Mouse (Mus musculus) lung, embryonic 16.5 days (tissue): ENCODE measurements around the gene Txndc8. TPM values are rescaled to one million over a fixed set of nuclear protein-coding genes. Genes with fewer than 3 reads are reported as not detected.

Source experiments
- ATAC-seq: fragments of 200-750 bp; cut with Nextera tagmentation; 2 replicates; pipeline ENCODE4 v1.8.0; 2017; ENCODE audit warnings: low read depth, mild to moderate bottlenecking, moderate library complexity
- H3K27ac ChIP-seq: fragments of 300-500 bp; sonication (generic); 2 replicates; pipeline ENCODE4 v1.5.1; 2014; ENCODE audit warnings: mild to moderate bottlenecking, control low read depth, low read length
- H3K27me3 ChIP-seq: fragments of 300-500 bp; sonication (generic); 2 replicates; pipeline ENCODE4 v1.6.1; 2014; ENCODE audit warnings: low read depth, low read length, mixed read lengths; ENCODE audit not compliant: control insufficient read depth, insufficient read depth
- H3K36me3 ChIP-seq: fragments of 300-500 bp; sonication (generic); 2 replicates; pipeline ENCODE4 v1.6.1; 2014; ENCODE audit warnings: low read length; ENCODE audit not compliant: control insufficient read depth, insufficient read depth
- H3K4me1 ChIP-seq: fragments of 300-500 bp; sonication (generic); replicated peaks from 2 replicates; pipeline ENCODE4 v1.6.1; 2014; ENCODE audit warnings: low read length, mixed read lengths; ENCODE audit not compliant: control insufficient read depth, insufficient read depth
- H3K4me2 ChIP-seq: fragments of 300-500 bp; sonication (generic); 2 replicates; pipeline ENCODE4 v1.6.1; 2014; ENCODE audit warnings: low read depth, low read length, control low read depth
- H3K4me3 ChIP-seq: fragments of 300-500 bp; sonication (generic); 2 replicates; pipeline ENCODE4 v1.5.1; 2014; ENCODE audit warnings: mild to moderate bottlenecking, low read length, control low read depth
- H3K9ac ChIP-seq: fragments of 300-500 bp; sonication (generic); 2 replicates; pipeline ENCODE4 v1.6.1; 2014; ENCODE audit warnings: low read length, control low read depth
- H3K9me3 ChIP-seq: fragments of 300-500 bp; sonication (generic); 2 replicates; pipeline ENCODE4 v1.6.1; 2016; ENCODE audit warnings: low read length; ENCODE audit not compliant: control insufficient read depth
- WGBS: fragments of 180-500 bp; shearing (Covaris S2); extraction: QIAGEN DNeasy Blood & Tissue Kit; methylation state at CpG from one replicate; pipeline ENCODE4 v1.1.7; 2014; 5-methylcytosine and 5-hydroxymethylcytosine counted together
- polyA plus RNA-seq: library from polyadenylated mRNA; unstranded; fragments of >200 nt; fragmentation: Nextera tagmentation; extraction: Ambion mirVana; gene quantifications from 2 replicates; pipeline ENCODE4 v1.2.1, GENCODE M21; 2015

Txndc8 gene
- polyA plus RNA-seq, 1 experiment from 2014 or later = not detected

DNA sequence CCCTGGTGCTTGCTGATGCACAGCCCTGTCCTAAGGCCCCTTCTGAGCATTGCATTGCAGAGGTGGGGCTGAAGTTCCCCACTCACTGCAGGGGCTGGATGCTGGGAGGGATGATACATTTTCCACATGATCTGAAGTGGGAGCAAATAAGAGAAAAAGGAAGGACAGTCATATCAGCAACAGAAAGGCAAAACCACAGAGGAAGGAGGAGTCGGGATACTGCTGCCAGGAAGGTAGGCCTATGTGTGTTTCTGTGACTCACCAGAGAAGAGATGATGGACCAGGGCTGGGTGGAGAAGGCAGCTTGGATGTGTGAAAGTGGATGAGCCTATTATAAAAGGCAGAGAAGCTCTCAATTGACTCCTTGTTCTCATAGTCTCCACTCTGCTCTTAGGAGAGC is 23.8 kb upstream of the Txndc8 start:
- Histone ChIP-seq H3K4me1 (no peaks in the 10 kb centered on the region), H3K9ac (no peak overlapping the region), H3K9me3 (0 out of 2 replicates have a peak, but pooled peaks cover 3% of the 10 kb centered on the region), H3K27ac (no peak overlapping the region), H3K4me3 (no peak overlapping the region), H3K36me3 (no peaks in the 10 kb centered on the region), H3K27me3 (no peaks in the 10 kb centered on the region), H3K4me2 (no peak overlapping the region)
- WGBS = 64% methylated on average over 1 of the region's 1 CpGs
- ATAC-seq = no peak

DNA sequence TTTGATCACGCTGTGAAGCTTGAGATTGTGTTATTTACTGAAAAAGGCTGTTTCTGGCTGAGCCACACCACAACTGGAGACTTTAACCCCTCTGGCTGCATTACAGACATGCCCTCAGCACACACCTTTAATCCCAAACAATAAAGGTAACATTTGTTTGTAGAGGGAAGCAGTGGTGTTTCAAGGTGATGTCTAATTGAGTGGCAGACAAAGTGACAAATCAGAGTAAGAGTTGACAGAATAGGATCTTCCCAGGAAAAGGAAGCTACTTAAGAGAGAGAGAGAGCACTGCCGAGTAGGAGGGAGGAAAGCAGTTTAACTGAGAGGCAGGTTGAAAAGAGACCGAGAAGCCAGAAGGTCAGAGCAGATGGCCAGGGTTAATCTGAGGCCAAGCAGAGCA is 5.4 kb downstream of the Txndc8 start:
- WGBS = 59% methylated on average over 3 of the region's 3 CpGs
- H3K27me3 ChIP-seq = no peaks in the 10 kb centered on the region
- no peaks in the 10 kb centered on the region for H3K9me3 ChIP-seq
- no peak overlapping the region for H3K4me3 ChIP-seq
- no peak overlapping the region for H3K9ac ChIP-seq
- no peak overlapping the region for H3K27ac ChIP-seq
- no peak overlapping the region for H3K4me2 ChIP-seq
- H3K4me1 ChIP-seq = no peaks in the 10 kb centered on the region
- H3K36me3 ChIP-seq = no peaks in the 10 kb centered on the region
- ATAC-seq = no peak

DNA sequence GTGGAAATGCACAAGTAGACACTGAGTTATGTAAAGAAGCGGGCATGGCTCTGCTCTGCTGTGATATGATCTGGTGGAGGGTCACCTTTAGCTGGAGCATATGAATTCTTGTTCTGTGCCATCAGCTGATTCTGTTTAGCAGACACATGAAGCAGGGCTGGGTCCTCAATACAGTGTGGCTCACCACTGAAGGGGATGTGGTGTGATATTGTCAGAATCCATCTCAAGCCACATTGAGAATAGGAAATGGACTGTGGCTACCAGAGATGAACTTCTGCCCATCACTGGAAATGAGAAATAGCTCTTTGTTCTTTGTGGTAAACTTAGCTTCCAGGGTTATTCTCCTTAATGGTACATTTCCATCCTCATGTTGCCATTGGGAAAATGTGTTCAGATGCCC is 17.5 kb downstream of the Txndc8 start:
- Histone ChIP-seq H3K27ac (no peak overlapping the region), H3K4me3 (no peak overlapping the region), H3K4me2 (no peak overlapping the region), H3K9me3 (no peaks in the 10 kb centered on the region), H3K9ac (no peak overlapping the region), H3K27me3 (no peaks in the 10 kb centered on the region), H3K36me3 (no peaks in the 10 kb centered on the region), H3K4me1 (no peaks in the 10 kb centered on the region)
- no peak for ATAC-seq
- 69% methylated on average over 1 of the region's 1 CpGs for WGBS

DNA sequence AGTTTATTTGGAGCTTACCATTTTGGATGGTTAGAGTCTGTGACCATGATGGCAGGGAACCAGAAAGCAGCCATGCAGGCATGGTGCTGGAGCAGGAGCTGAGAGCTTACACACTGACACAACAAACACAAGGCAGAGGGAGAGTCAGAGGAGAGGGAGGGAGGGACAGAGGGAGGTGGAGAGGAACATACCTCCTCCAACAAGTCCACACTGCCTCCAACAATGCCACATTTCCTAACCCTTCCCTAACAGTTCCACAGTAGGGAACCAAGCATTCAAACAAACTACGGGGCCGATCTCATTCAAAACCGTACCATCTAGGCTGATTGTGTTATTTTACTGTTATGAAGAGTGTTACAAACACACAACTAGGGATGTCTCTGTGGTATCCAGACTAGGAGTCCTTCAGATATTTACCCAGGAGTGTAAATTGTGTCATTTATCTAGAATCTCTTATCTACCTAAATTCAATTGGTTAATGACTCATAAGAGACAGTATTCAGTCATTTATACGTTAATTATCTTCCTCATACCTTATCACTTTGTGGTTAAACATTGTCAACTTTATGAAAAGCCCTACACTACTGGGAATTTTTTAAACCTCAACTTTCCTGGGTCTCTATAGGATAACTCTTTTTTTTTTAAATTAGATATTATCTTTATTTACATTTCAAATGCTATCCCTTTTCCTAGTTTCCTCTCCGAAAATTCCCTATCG is 34.4 kb downstream of the Txndc8 start:
- no peak overlapping the region for H3K4me3 ChIP-seq
- no peaks in the 10 kb centered on the region for H3K9me3 ChIP-seq
- no peaks in the 10 kb centered on the region for H3K4me1 ChIP-seq
- no peak for ATAC-seq
- H3K27ac ChIP-seq = no peak overlapping the region
- H3K9ac ChIP-seq = no peak overlapping the region
- H3K4me2 ChIP-seq = no peak overlapping the region
- H3K36me3 ChIP-seq = no peaks in the 10 kb centered on the region
- no peaks in the 10 kb centered on the region for H3K27me3 ChIP-seq
- WGBS = 80% methylated on average over 6 of the region's 6 CpGs

DNA sequence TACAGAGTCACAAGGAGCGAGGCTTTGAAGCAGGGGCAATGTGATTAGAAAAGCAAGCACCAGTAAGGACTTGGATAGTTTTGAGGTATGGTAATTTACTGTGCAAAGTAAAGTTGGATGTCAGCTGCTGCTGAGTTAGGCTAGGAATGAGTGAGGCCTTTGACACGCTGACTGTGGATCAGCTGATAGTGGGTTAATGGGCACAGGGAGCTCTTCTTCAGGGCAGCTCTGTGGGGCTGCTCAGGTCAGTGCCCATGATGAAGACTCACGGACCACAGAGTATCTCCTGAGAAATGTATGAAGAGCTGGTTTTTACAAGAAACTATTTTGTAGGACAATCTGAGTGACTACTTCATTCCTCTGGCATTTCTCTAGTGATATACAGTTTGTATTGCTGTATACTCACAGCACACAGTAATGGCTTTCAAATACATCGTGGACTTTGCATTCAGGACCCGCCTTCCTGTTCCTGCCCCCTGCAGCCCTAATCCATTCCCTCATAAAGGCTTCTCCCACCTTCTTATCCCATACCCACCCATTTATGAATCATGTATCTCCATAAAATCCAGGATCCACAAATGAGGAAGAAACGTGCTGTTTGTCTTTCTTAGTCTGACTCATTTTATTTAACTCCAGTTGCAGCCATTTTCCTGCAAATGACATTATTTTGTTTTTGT is 35.2 kb downstream of the Txndc8 start:
- Histone ChIP-seq H3K36me3 (no peaks in the 10 kb centered on the region), H3K4me2 (no peak overlapping the region), H3K4me3 (no peak overlapping the region), H3K4me1 (no peaks in the 10 kb centered on the region), H3K27ac (no peak overlapping the region), H3K9me3 (no peaks in the 10 kb centered on the region), H3K27me3 (no peaks in the 10 kb centered on the region), H3K9ac (no peak overlapping the region)
- WGBS = 80% methylated on average over 6 of the region's 6 CpGs
- no peak for ATAC-seq

DNA sequence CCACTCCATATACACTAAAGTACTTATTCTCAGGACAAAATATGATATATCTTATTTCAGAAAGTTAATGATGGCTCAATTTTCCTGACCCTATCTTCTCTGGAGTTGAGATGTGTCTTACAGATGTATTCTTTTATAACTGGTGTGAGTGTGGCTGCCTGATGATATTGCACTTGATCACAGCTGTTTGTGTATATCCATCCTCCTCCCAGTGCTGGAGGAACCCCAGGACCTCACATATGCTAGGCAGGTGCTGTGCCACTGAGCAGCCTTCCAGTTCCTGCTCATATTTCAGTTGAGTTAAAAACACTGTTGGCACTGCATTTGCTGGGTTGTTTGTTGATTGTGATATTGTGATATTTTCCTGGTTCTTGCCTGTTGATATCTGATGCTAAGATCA is 38.6 kb downstream of the Txndc8 start:
- Histone ChIP-seq H3K9ac (no peak overlapping the region), H3K4me2 (no peak overlapping the region), H3K9me3 (no peaks in the 10 kb centered on the region), H3K27ac (no peak overlapping the region), H3K4me1 (peaks cover 3% of the 10 kb centered on the region; the same call in 1 of the 2 replicates), H3K27me3 (no peaks in the 10 kb centered on the region), H3K36me3 (no peaks in the 10 kb centered on the region), H3K4me3 (no peak overlapping the region)
- ATAC-seq = no peak

DNA sequence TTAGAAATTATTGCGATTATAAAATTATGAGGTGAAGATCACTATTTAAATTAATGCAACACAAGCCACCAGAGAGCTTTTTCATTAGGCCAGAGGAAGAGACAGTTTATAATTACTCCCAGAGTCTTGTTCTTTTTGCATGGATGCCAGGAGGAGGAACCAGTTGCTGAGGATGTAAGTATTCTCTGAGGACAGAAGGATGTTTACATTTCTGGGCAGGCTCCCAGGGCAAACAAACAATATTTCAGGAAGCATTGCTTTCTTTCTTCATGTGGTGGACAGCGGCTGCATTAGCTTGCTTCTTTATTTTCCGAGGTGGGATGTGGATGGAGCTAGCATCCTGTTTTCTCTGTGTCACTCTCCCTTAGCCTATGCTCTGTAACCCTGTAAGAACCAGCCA is 41.7 kb downstream of the Txndc8 start:
- Histone ChIP-seq H3K27me3 (no peaks in the 10 kb centered on the region), H3K36me3 (no peaks in the 10 kb centered on the region), H3K4me1 (peaks cover 3% of the 10 kb centered on the region; the same call in 1 of the 2 replicates), H3K4me3 (no peak overlapping the region), H3K4me2 (no peak overlapping the region), H3K9ac (no peak overlapping the region), H3K27ac (peak overlapping the region; percentile 71), H3K9me3 (no peaks in the 10 kb centered on the region)
- peak; percentile 61 for ATAC-seq
- 30% methylated on average over 3 of the region's 3 CpGs for WGBS

DNA sequence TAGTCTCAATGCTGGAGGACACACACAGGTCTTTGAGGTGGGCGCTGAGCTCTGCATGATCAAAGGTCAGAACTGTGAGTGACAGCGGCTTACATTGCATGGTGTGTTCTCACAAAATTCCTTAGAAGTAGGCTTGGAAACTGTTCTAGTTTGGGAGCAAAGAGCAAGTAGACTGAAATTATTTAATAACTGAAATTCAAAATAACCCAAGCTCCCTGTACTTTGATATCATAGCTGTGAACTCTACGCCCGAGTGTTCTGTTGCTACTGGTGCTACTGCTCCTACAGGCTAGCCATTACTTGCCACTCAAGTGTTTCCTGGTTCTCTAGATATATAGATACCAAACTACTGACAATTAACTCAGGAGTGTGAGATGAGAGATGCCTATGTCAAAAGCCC is 43.4 kb downstream of the Txndc8 start:
- H3K9me3 ChIP-seq = no peaks in the 10 kb centered on the region
- no peaks in the 10 kb centered on the region for H3K36me3 ChIP-seq
- H3K27me3 ChIP-seq = no peaks in the 10 kb centered on the region
- 91% methylated on average over 4 of the region's 4 CpGs for WGBS
- ATAC-seq = no peak
- H3K9ac ChIP-seq = no peak overlapping the region
- H3K4me1 ChIP-seq = peaks cover 3% of the 10 kb centered on the region; the same call in 1 of the 2 replicates
- H3K4me3 ChIP-seq = no peak overlapping the region
- H3K27ac ChIP-seq = no peak overlapping the region
- no peak overlapping the region for H3K4me2 ChIP-seq

DNA sequence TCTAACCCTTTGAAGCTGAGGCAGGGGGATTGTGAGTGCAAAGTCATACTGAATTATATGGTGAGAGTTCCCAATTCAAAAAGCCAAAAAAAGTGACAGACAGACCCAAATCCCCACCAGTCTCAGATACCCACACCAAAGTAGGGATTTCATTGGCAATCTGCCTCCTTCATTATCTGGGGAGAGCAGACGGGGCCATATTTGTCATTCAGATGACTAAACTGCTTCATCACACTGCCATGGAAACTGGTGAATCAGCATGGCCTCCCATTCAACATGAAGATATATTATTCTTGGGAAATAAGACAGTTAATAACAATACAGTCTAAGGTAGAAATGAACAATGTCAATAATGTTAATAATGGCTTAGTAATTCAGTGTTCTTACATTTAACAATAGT is 44.8 kb downstream of the Txndc8 start:
- Histone ChIP-seq H3K4me3 (no peak overlapping the region), H3K4me2 (no peak overlapping the region), H3K27me3 (no peaks in the 10 kb centered on the region), H3K27ac (no peak overlapping the region), H3K9ac (no peak overlapping the region), H3K4me1 (peaks cover 3% of the 10 kb centered on the region; the same call in 1 of the 2 replicates), H3K36me3 (no peaks in the 10 kb centered on the region), H3K9me3 (no peaks in the 10 kb centered on the region)
- 31% methylated on average over 1 of the region's 1 CpGs for WGBS
- ATAC-seq = no peak
